Mouse (Mus musculus): Measurements from ENCODE around the gene Oser1. TPM values are rescaled to one million over a fixed set of nuclear protein-coding genes. Genes with fewer than 3 reads are reported as not detected.

Oser1 gene
- polyA plus RNA-seq, 1 experiment from 2014 or later, result 82.3 TPM

DNA sequence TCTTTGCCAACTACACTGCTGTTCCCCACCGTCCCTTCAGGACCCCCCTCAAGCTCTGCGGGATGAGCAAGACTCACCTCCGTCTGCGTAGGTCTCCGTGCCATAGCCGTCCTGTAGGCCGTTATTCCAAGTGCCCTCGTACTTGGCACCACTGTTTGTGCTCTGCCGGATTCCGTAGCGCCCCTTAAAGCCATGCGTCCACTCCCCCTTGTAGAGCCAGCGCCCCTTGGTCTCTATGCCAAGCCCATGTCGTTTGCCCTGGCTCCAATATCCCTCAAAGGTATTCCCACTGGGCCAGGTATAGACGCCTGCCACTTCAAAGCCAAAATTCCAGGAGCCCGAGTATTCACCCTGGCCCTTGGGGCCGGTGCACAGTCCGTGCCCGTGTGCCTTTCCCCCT lies 27.4 kb downstream of the Oser1 start:
- H3K4me3 ChIP-seq, result no peak overlapping the region
- 0 out of 2 replicates have a peak, but pooled peaks cover 3% of the 10 kb centered on the region for H3K27me3 ChIP-seq
- H3K4me1 ChIP-seq, result peaks cover 12% of the 10 kb centered on the region
- no peaks in the 10 kb centered on the region for H3K36me3 ChIP-seq
- no peak overlapping the region for H3K4me2 ChIP-seq (replicated peaks)
- no peak overlapping the region for H3K9ac ChIP-seq (replicated peaks)
- no peak overlapping the region for H3K27ac ChIP-seq (replicated peaks)
- 92% methylated on average over 19 of the region's 19 CpGs for WGBS
- H3K9me3 ChIP-seq, result no peaks in the 10 kb centered on the region
- ATAC-seq (ENCODE audit: low FRiP score, low read depth), result no peak

DNA sequence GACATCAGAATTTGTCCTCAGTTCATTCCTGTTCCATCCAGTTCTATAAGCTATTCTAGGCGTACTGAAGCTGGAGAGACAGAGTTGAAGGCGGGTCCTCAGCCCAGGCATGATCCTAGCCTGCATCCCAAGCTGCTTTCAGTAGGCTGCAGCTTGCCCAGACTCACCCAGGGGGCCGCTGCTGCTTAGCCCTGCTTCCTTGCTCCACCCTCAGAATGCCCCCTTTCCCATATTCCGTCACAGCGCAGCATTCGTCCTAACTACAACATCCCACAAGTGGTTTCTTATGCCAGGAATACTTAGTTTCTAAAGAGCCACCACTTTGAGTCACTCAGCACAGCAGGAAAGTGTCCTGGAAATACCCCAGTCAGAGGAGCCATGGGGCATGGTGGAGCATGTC lies 29.5 kb downstream of the Oser1 start:
- no peak overlapping the region for H3K4me2 ChIP-seq (replicated peaks)
- peaks cover 12% of the 10 kb centered on the region for H3K4me1 ChIP-seq
- H3K9ac ChIP-seq (replicated peaks), result no peak overlapping the region
- 71% methylated on average over 6 of the region's 6 CpGs for WGBS
- no peak overlapping the region for H3K27ac ChIP-seq (replicated peaks)
- 0 out of 2 replicates have a peak, but pooled peaks cover 3% of the 10 kb centered on the region for H3K27me3 ChIP-seq
- H3K9me3 ChIP-seq, result no peaks in the 10 kb centered on the region
- no peak overlapping the region for H3K4me3 ChIP-seq
- H3K36me3 ChIP-seq, result no peaks in the 10 kb centered on the region
- ATAC-seq (ENCODE audit: low FRiP score, low read depth), result no peak

DNA sequence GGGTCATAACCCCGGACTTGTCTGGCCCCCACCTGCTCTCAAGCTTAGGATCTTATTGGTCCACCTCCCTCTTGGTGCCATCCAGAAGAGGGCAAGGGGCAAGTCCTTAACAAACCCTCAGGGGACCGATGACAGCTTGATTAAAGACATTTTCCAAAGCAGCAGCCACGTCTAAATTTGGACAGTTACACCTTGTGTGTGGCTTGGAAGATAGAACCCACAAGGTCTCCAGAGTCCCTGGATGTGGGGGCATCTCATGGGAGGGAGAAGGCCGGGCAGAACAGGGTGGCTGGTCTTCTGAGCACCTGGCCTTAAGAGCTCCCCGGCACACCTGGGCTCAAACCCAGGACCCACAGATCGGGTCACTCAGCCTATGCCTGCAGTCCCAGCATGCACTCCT lies 30.5 kb downstream of the Oser1 start:
- Histone ChIP-seq H3K9ac (replicated peaks) (no peak overlapping the region), H3K36me3 (no peaks in the 10 kb centered on the region), H3K27ac (replicated peaks) (no peak overlapping the region), H3K4me3 (no peak overlapping the region), H3K9me3 (no peaks in the 10 kb centered on the region), H3K4me2 (replicated peaks) (no peak overlapping the region), H3K4me1 (peaks cover 12% of the 10 kb centered on the region), H3K27me3 (0 out of 2 replicates have a peak, but pooled peaks cover 3% of the 10 kb centered on the region)
- ATAC-seq (ENCODE audit: low FRiP score, low read depth), result no peak
- WGBS, result 83% methylated on average over 6 of the region's 6 CpGs

DNA sequence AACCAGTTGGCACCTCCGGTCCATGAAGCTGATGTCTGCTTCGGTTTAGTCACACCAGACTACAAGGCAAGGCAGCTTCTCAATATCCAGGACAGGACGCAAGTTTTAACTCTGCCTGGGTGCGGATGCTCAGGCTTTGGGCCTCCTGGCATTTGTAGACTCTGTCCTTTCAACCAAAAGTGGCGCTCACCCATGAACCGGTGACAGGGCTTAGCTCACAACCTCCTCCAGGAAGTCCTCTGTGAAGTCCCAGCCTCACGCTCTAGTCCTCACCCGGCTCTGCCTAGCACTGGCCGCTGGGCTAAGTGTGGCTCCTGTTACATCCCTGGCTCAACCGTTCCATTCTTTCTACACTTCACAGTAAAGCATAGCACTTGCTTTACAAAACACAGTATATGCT lies 31.3 kb downstream of the Oser1 start:
- Histone ChIP-seq H3K36me3 (no peaks in the 10 kb centered on the region), H3K9me3 (no peaks in the 10 kb centered on the region), H3K4me1 (peaks cover 11% of the 10 kb centered on the region), H3K27me3 (0 out of 2 replicates have a peak, but pooled peaks cover 3% of the 10 kb centered on the region), H3K4me3 (no peak overlapping the region), H3K27ac (replicated peaks) (no peak overlapping the region), H3K4me2 (replicated peaks) (no peak overlapping the region), H3K9ac (replicated peaks) (no peak overlapping the region)
- no peak for ATAC-seq (ENCODE audit: low FRiP score, low read depth)
- WGBS, result 90% methylated on average over 10 of the region's 10 CpGs

DNA sequence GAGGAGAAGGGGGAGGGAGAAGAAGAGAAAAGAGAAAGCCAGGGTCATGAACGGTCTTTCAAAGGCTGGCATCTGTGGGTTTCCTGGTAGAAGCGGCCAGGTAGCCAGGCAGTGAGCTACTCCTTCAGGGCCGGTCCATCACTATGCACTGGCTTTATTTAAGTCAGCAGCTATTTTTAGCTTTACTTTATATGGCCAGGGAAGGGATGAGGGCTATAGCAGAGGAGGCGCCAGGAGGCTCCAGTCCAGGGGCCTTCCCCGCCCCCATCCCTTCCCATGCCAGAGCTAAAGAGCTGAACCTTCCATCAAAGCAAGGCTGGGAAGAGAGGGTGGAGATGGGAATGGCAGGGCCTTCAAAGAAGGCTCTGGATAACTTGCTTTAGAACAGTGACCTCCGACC lies 32.1 kb downstream of the Oser1 start:
- Histone ChIP-seq H3K27me3 (0 out of 2 replicates have a peak, but pooled peaks cover 2% of the 10 kb centered on the region), H3K27ac (replicated peaks) (no peak overlapping the region), H3K36me3 (no peaks in the 10 kb centered on the region), H3K4me1 (peaks cover 3% of the 10 kb centered on the region; the same call in 1 of the 2 replicates), H3K9ac (replicated peaks) (no peak overlapping the region), H3K4me2 (replicated peaks) (no peak overlapping the region), H3K4me3 (no peak overlapping the region), H3K9me3 (no peaks in the 10 kb centered on the region)
- no peak for ATAC-seq (ENCODE audit: low FRiP score, low read depth)
- 83% methylated on average over 6 of the region's 6 CpGs for WGBS

DNA sequence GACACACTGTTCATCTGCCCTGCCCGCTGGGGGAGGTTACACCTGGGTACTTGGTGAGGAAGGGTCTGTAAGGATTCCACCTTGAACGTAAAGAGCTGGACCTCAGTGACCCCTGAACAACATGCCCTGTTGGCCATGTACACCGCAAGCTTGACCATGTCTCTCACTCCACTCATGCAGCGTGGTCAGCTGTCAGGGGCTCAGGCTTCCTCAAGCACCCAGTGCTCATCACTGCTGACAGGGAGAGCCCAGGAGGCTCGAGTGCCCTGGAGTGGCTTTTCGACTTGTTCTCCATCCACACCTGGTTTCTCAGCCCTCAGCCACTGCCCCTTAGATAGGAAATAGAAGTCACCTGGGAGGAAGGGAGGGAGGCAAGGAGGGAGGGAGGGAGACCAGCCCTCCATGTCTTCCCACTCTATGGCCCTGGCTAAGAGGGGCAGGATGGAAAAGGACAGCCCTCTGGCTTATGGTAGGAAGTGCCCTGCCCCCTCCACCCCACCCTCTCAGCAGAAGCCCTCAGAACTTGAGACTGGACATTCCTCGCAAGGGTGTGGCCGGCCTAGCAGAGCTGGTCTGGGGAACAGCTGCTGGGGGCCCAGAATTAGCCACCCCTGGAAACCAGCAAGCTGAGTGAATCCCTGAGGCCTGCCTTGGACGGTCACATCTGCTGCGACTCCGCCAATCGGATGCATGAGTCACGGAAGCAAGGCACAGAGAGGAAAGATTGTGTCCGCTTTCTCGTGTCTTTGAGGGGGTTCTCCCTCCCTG lies 37.9 kb downstream of the Oser1 start:
- H3K4me1 ChIP-seq, result no peaks in the 10 kb centered on the region
- H3K4me2 ChIP-seq (replicated peaks), result no peak overlapping the region
- no peak overlapping the region for H3K9ac ChIP-seq (replicated peaks)
- no peaks in the 10 kb centered on the region for H3K27me3 ChIP-seq
- ATAC-seq (ENCODE audit: low FRiP score, low read depth), result no peak
- no peak overlapping the region for H3K27ac ChIP-seq (replicated peaks)
- H3K36me3 ChIP-seq, result no peaks in the 10 kb centered on the region
- H3K9me3 ChIP-seq, result no peaks in the 10 kb centered on the region
- 79% methylated on average over 15 of the region's 15 CpGs for WGBS
- H3K4me3 ChIP-seq, result no peak overlapping the region

DNA sequence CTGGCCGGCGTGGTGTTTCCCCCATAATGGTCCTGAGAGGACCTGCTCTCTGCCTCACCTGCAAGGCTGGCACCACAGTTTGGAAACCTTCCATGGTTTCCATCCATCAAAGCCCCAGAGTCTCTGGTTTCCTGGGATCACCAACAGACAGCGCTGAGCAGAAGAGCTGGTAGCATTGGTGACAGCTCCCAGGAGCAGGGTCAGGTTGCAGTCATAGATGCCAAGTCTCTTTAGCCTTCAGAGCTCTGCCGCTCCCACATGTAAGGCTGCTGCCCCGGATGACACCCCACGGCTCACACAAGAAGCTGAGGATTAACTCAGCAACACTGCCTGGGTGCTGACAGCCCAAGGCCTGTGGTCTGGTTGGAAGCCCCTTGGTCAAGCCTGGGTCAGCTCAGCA lies 39.4 kb downstream of the Oser1 start:
- Histone ChIP-seq H3K4me1 (no peaks in the 10 kb centered on the region), H3K27ac (replicated peaks) (no peak overlapping the region), H3K4me3 (no peak overlapping the region), H3K9ac (replicated peaks) (no peak overlapping the region), H3K27me3 (no peaks in the 10 kb centered on the region), H3K4me2 (replicated peaks) (no peak overlapping the region), H3K36me3 (no peaks in the 10 kb centered on the region), H3K9me3 (no peaks in the 10 kb centered on the region)
- ATAC-seq (ENCODE audit: low FRiP score, low read depth), result no peak
- 84% methylated on average over 6 of the region's 6 CpGs for WGBS

DNA sequence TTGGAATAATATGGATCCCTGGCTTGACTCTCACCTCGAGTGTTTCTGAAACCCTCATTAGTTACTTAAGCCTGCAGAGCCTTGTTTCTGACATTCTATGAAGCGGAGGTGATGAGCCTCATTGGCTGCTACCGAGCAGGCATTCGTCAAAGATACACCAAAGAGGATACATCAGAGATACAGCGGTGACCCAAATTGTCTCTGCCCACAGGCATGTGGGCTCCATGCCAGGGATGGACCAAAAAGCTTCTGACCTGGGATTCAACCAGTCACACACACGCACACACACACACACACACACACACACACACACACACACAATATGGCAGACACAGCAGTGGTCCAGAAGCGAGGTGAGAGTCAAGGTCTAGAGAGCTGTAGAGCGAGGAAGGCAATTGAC lies 43.3 kb downstream of the Oser1 start:
- Histone ChIP-seq H3K27me3 (peaks cover 16% of the 10 kb centered on the region), H3K27ac (replicated peaks) (no peak overlapping the region), H3K4me3 (no peak overlapping the region), H3K36me3 (no peaks in the 10 kb centered on the region), H3K4me2 (replicated peaks) (no peak overlapping the region), H3K4me1 (no peaks in the 10 kb centered on the region), H3K9me3 (no peaks in the 10 kb centered on the region), H3K9ac (replicated peaks) (no peak overlapping the region)
- WGBS, result 91% methylated on average over 8 of the region's 8 CpGs
- no peak for ATAC-seq (ENCODE audit: low FRiP score, low read depth)

DNA sequence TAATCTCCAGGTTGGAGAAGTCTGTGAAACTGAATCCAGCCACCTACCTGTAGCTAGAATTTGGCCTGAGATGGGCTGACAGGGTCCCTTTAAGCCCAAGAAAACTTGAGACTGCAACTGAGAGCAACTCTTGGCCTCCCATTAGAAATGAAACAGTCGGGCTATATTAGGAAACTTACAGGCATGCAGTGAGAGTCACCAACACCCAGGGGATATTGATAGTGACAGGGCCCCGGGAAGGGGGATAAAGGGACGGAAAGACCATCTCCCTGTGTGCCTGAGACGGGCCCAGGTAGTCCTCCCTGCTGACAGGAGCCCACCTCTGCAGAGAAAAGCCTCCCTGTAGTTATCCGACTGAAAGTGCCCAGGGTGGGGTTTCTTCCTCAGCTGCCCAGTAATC lies 45.1 kb downstream of the Oser1 start:
- Histone ChIP-seq H3K4me2 (replicated peaks) (no peak overlapping the region), H3K36me3 (no peaks in the 10 kb centered on the region), H3K9me3 (no peaks in the 10 kb centered on the region), H3K4me3 (no peak overlapping the region), H3K27ac (replicated peaks) (no peak overlapping the region), H3K4me1 (no peaks in the 10 kb centered on the region), H3K27me3 (peaks cover 35% of the 10 kb centered on the region), H3K9ac (replicated peaks) (no peak overlapping the region)
- 80% methylated on average over 5 of the region's 5 CpGs for WGBS
- no peak for ATAC-seq (ENCODE audit: low FRiP score, low read depth)

DNA sequence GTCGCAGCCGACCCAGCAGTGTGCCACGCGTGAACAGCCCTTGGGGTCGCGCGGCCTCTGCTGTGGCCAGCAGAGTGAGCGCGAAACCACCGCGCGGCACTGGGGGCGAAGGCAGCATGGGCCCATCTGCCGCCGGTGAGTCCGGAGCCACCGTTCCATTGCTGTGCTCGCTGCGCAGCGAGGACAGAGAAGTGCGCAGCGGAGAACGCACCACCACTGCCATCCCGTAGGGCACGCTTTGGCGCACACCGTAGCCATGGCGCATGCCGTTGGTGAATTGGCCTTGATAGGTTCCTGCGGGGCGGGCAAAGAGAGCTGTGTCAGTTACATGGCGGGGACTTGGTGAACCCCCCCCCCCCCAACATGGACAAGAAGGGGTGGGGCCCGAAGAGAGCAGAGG lies 48.4 kb downstream of the Oser1 start:
- no peaks in the 10 kb centered on the region for H3K4me1 ChIP-seq
- no peak overlapping the region for H3K27ac ChIP-seq (replicated peaks)
- H3K9me3 ChIP-seq, result no peaks in the 10 kb centered on the region
- WGBS, result 36% methylated on average over 32 of the region's 33 CpGs
- peaks cover 42% of the 10 kb centered on the region for H3K27me3 ChIP-seq
- H3K9ac ChIP-seq (replicated peaks), result no peak overlapping the region
- H3K4me3 ChIP-seq, result no peak overlapping the region
- no peaks in the 10 kb centered on the region for H3K36me3 ChIP-seq
- 0 out of 2 replicates have a peak overlapping the region, but pooled peaks have one; percentile 5 for H3K4me2 ChIP-seq (replicated peaks)
- ATAC-seq (ENCODE audit: low FRiP score, low read depth), result no peak

DNA sequence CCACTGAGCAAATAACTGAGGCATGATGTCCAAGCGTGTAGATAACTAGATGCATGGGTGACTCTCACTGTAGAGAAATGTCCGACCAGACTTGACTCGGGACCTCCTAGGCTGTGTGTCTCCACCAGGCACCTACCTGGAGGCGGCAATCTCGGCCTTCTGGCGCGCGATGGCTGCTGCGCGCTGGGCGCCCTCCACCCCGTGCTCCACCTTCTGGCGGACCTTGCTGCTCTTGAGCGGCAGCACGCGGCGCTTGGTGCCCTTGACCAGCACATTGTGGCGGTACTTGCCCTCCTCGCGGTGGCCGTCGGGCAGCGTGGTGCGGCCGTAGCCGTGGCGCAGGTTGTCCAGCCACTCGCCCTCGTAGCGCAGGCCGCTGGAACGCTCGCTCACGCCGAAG lies 49.0 kb downstream of the Oser1 start:
- Histone ChIP-seq H3K4me3 (no peak overlapping the region), H3K4me1 (no peaks in the 10 kb centered on the region), H3K9ac (replicated peaks) (no peak overlapping the region), H3K27me3 (peaks cover 42% of the 10 kb centered on the region), H3K27ac (replicated peaks) (no peak overlapping the region), H3K4me2 (replicated peaks) (no peak overlapping the region), H3K9me3 (no peaks in the 10 kb centered on the region), H3K36me3 (no peaks in the 10 kb centered on the region)
- WGBS, result 51% methylated on average over 35 of the region's 35 CpGs
- no peak for ATAC-seq (ENCODE audit: low FRiP score, low read depth)

DNA sequence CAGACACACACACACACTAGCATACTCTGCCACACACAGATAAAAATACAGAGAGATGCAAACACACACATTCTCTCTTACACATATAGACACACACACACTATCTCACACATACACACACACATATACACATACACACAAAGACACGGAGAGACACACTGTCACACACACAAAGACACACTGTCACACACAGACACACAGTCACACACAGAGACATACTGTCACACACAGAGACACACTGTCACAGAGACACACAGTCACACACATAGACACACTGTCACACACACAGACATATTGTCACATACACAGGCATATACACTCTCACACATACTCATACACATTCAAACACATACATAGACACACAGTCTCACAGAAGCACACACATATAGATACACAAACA lies 51.9 kb downstream of the Oser1 start:
- H3K27me3 ChIP-seq, result peaks cover 39% of the 10 kb centered on the region
- 100% methylated on average over 1 of the region's 1 CpGs for WGBS
- H3K4me1 ChIP-seq, result no peaks in the 10 kb centered on the region
- H3K4me3 ChIP-seq, result no peak overlapping the region
- H3K9me3 ChIP-seq, result no peaks in the 10 kb centered on the region
- no peak overlapping the region for H3K9ac ChIP-seq (replicated peaks)
- no peak overlapping the region for H3K27ac ChIP-seq (replicated peaks)
- H3K4me2 ChIP-seq (replicated peaks), result no peak overlapping the region
- ATAC-seq (ENCODE audit: low FRiP score, low read depth), result no peak
- no peaks in the 10 kb centered on the region for H3K36me3 ChIP-seq

DNA sequence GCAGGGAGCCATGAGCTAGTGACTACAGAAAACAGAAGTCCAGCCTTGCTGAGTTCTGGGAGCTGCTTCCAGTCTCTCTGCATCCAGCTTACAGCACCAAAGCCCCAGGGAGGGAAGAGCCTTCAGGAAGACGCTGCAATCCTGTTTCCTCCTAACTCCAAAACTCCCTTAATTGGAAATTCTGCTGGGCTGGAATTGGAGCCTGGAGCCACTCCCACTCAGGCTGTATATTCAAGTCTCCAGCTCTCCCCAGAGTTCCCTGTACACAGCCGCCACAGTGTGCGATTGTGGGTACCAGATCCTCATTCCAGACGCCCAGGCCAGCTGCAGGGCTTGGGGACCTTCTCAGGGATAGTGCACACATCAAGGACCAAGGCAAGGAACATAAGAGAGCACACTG lies 54.3 kb downstream of the Oser1 start:
- no peaks in the 10 kb centered on the region for H3K4me1 ChIP-seq
- no peaks in the 10 kb centered on the region for H3K9me3 ChIP-seq
- no peak overlapping the region for H3K4me3 ChIP-seq
- H3K27ac ChIP-seq (replicated peaks), result no peak overlapping the region
- WGBS, result 55% methylated on average over 4 of the region's 4 CpGs
- H3K36me3 ChIP-seq, result no peaks in the 10 kb centered on the region
- peaks cover 15% of the 10 kb centered on the region for H3K27me3 ChIP-seq
- no peak overlapping the region for H3K9ac ChIP-seq (replicated peaks)
- ATAC-seq (ENCODE audit: low FRiP score, low read depth), result no peak
- no peak overlapping the region for H3K4me2 ChIP-seq (replicated peaks)
